Mouse (Mus musculus) myocyte (in vitro differentiated cells): ENCODE results near the gene Crygc.

Experiments used
- E2F4 ChIP-seq: IDR thresholded peaks from one replicate; pipeline ENCODE4 v1.6.1; 2011; ENCODE audit warnings: mild to moderate bottlenecking, control low read depth, moderate library complexity; ENCODE audit not compliant: insufficient read depth
- MAX ChIP-seq: IDR thresholded peaks from one replicate; pipeline ENCODE4 v1.6.1; 2011; ENCODE audit warnings: low read depth, mild to moderate bottlenecking, control low read depth
- MYOD1 ChIP-seq, 3 experiments: IDR thresholded peaks; one replicate each; pipeline ENCODE4 v1.6.1; 2011; ENCODE audit warnings: control low read depth in 2 of 3, low read depth in 2 of 3, mild to moderate bottlenecking in 2 of 3, moderate library complexity in 1 of 3; ENCODE audit not compliant: insufficient read length in 2 of 3, control insufficient read depth in 1 of 3
- MYOG ChIP-seq, 3 experiments: IDR thresholded peaks; one replicate each; pipeline ENCODE4 v1.6.1; 2011; ENCODE audit warnings: control low read depth in 2 of 3, low read depth in 2 of 3, mild to moderate bottlenecking in 2 of 3; ENCODE audit not compliant: insufficient read length in 2 of 3, control insufficient read depth in 1 of 3, insufficient read depth in 1 of 3
- POLR2A ChIP-seq: IDR thresholded peaks from one replicate; pipeline ENCODE4 v1.6.1; 2011; ENCODE audit warnings: low read depth, mild to moderate bottlenecking, control low read depth, moderate library complexity; ENCODE audit not compliant: insufficient read length
- POLR2AphosphoS2 ChIP-seq: IDR thresholded peaks from one replicate; pipeline ENCODE4 v1.6.1; 2011; ENCODE audit warnings: low read depth, control low read depth; ENCODE audit not compliant: insufficient read length
- REST ChIP-seq: IDR thresholded peaks from one replicate; pipeline ENCODE4 v1.6.1; 2011; ENCODE audit warnings: mild to moderate bottlenecking, control low read depth, moderate library complexity; ENCODE audit not compliant: insufficient read depth, insufficient read length
- SRF ChIP-seq: IDR thresholded peaks from one replicate; pipeline ENCODE4 v1.6.1; 2011; ENCODE audit warnings: low read depth; ENCODE audit not compliant: control insufficient read depth, insufficient read length
- TCF12 ChIP-seq: IDR thresholded peaks from one replicate; pipeline ENCODE4 v1.6.1; 2011; ENCODE audit warnings: mild to moderate bottlenecking, control low read depth; ENCODE audit not compliant: poor library complexity, insufficient read depth, severe bottlenecking
- TCF3 ChIP-seq: IDR thresholded peaks from one replicate; pipeline ENCODE4 v1.6.1; 2011; ENCODE audit warnings: low read depth, control low read depth; ENCODE audit not compliant: insufficient read length
- USF1 ChIP-seq: IDR thresholded peaks from one replicate; pipeline ENCODE4 v1.6.1; 2011; ENCODE audit warnings: low read depth, mild to moderate bottlenecking, control low read depth, moderate library complexity

- TF ChIP-seq POLR2A, result no peak
- TF ChIP-seq MYOG (IDR thresholded peaks at IDR 0.05; ENCODE audit: control insufficient read depth in 1 of 3, insufficient read depth in 1 of 3, insufficient read length in 2 of 3, low read depth in 2 of 3), result no peak
- no peak for TF ChIP-seq TCF3
- TF ChIP-seq MYOD1 (IDR thresholded peaks at IDR 0.05; ENCODE audit: control insufficient read depth in 1 of 3, insufficient read length in 2 of 3, low read depth in 2 of 3), result no peak
- TF ChIP-seq REST, result no peak
- TF ChIP-seq USF1, result no peak
- TF ChIP-seq E2F4, result no peak
- TF ChIP-seq POLR2AphosphoS2, result no peak
- no peak for TF ChIP-seq MAX
- no peak for TF ChIP-seq SRF
- TF ChIP-seq TCF12, result no peak
Measured at GRCm38 (mm10) chr1:65107654-65108279, 34.3 kb upstream of the Crygc start.
